Mouse (Mus musculus): Measurements from ENCODE around the gene Zfp184. TPM values are rescaled to one million over a fixed set of nuclear protein-coding genes. Genes with fewer than 3 reads are reported as not detected.

Gene Zfp184
- polyA plus RNA-seq, 1 experiment from 2014 or later, result 16.8 TPM

DNA sequence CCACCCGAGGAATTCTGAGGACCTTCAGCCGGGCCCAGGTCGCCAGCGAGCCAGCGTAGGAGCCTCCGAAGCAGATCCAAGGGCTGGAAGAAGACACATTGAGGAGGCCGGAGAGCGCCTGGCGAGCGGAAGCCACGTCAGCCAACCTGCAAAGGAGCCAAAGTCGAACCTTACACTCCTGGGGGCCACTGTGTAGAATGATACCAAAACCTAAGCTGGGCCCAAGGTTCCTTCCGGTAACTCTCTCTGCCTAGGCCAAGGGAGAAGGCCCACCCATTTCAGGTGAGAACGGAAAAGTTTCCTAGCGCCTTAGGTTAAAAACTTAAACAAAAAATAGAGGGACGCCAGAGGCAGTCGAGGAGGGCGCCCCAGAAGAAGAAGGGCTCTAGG lies 62.2 kb downstream of the Zfp184 start:
- Histone ChIP-seq H3K36me3 (no peaks in the 10 kb centered on the region), H3K27me3 (peaks cover 96% of the 10 kb centered on the region), H3K4me1 (peaks cover 18% of the 10 kb centered on the region), H3K9ac (peak overlapping the region; percentile 55; the same call in 1 of the 2 replicates), H3K4me2 (peak overlapping the region; percentile 95), H3K4me3 (peak overlapping the region; percentile 59), H3K27ac (no peak overlapping the region), H3K9me3 (no peaks in the 10 kb centered on the region)
- WGBS, result 1% methylated on average over 18 of the region's 18 CpGs
- ATAC-seq (ENCODE audit: insufficient number of reproducible peaks, insufficient read depth, low FRiP score, low TSS enrichment, low read depth), result no peak

DNA sequence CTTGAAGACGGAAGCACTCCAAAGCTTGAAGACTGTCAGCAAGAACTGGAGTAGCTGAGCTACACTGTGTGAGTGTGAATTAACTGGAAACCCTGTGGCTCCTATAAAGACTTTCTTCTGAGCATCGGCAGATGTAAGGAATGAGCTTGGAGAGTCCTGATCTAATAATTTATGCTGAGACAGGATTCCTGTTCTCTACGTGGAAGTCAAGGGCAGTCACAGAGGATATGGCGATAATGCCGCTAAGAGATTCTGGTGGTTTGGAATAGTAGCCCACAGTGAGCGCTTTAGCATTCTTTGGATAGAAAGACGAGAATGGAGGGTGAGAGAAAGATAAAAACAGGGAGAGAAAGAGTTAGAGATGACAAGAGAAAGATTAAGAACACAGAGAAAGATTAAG lies 63.0 kb downstream of the Zfp184 start:
- Histone ChIP-seq H3K4me2 (no peak overlapping the region), H3K4me3 (no peak overlapping the region), H3K9me3 (no peaks in the 10 kb centered on the region), H3K36me3 (no peaks in the 10 kb centered on the region), H3K27me3 (peaks cover 96% of the 10 kb centered on the region), H3K9ac (no peak overlapping the region), H3K27ac (no peak overlapping the region), H3K4me1 (peaks cover 18% of the 10 kb centered on the region)
- no peak for ATAC-seq (ENCODE audit: insufficient number of reproducible peaks, insufficient read depth, low FRiP score, low TSS enrichment, low read depth)
- 47% methylated on average over 7 of the region's 7 CpGs for WGBS

DNA sequence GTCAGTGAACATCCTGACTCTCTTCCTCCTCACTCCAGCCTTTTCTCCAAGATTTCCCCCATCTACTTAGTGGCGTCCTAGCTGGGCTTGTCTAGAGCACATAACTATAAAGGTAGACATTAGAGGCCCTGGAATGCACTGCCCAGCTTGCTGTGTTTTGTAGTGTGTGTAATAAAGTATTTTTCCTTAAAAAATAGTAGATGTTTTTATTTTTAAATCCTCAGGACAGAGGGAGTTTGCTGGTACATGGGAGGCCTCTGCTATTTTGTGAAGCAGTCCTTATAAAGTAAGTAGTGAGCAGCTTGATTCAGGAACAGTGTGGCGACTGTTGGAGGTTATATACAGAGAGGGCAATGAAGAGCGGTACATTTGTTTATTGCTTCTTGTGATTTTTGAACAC lies 63.8 kb downstream of the Zfp184 start:
- no peaks in the 10 kb centered on the region for H3K9me3 ChIP-seq
- no peak overlapping the region for H3K27ac ChIP-seq
- H3K4me2 ChIP-seq, result no peak overlapping the region
- no peak overlapping the region for H3K4me3 ChIP-seq
- no peak for ATAC-seq (ENCODE audit: insufficient number of reproducible peaks, insufficient read depth, low FRiP score, low TSS enrichment, low read depth)
- WGBS, result 77% methylated on average over 3 of the region's 3 CpGs
- peaks cover 93% of the 10 kb centered on the region for H3K27me3 ChIP-seq
- peaks cover 18% of the 10 kb centered on the region for H3K4me1 ChIP-seq
- no peak overlapping the region for H3K9ac ChIP-seq
- no peaks in the 10 kb centered on the region for H3K36me3 ChIP-seq

DNA sequence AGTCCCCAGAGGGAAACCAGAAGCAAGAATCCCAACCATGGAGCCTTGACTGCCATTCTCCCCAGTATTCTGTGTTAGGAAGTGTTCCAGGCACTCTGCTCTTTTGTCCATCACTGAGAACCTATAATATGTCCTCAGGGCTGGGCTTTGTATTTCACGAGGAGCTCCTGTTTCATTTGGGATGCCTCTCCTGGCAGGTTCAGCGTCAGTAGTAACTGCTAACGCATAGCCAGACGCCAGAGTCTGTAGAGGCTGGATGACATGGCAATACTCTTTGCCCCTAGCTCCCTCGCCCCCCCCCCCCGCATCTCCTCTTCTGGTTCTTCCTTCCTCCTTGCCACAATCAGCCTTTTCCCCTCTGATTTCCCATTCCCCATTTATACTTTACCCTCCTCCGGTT lies 64.7 kb downstream of the Zfp184 start, which contains the start of gene Prss16:
Gene Prss16 (minus strand): TSS at position 101 of the 400 bp plus-strand sequence.
- Histone ChIP-seq H3K27me3 (peaks cover 93% of the 10 kb centered on the region), H3K4me2 (no peak within 1 kb of the TSS), H3K36me3 (no peaks in the 10 kb centered on the region), H3K9me3 (no peaks in the 10 kb centered on the region), H3K4me3 (no peak within 1 kb of the TSS), H3K9ac (no peak within 1 kb of the TSS), H3K4me1 (peaks cover 22% of the 10 kb centered on the region), H3K27ac (no peak within 1 kb of the TSS)
- WGBS, result 32% methylated on average over 7 of the region's 7 CpGs
- ATAC-seq (ENCODE audit: insufficient number of reproducible peaks, insufficient read depth, low FRiP score, low TSS enrichment, low read depth), result no peak

MicroRNAs within 50 kb of the gene (microRNA counts, 519-probe panel; counts per million panel counts)
- microRNA mmu-miR-1983, result 4,451 counts per million, percentile 91 among the panel's probes with 10 or more counts

Small RNA genes lying within 50 kb of the gene (microRNA-seq; reads per million reads assigned to microRNA genes)
- gene Gm44456 (0.55 reads per million), gene Mir1983 (1,894 reads per million, percentile 81 among the genes with 10 or more reads in this experiment)

Other genes with a start within 250 kb of the Zfp184 start
- gene Olfr1359, start 247.0 kb upstream of the Zfp184 start, polyA plus RNA-seq (2015; fragmentation: Nextera tagmentation; extraction: Ambion mirVana), result not detected in 2 replicates
- 2.1 and 5.2 TPM in 2 replicates for gene Hist1h2bl, start 229.0 kb upstream of the Zfp184 start, polyA plus RNA-seq (2015; fragmentation: Nextera tagmentation; extraction: Ambion mirVana)
- gene Hist1h2ai, start 228.7 kb upstream of the Zfp184 start, polyA plus RNA-seq (2015; fragmentation: Nextera tagmentation; extraction: Ambion mirVana), result 48.1 and 52.2 TPM in 2 replicates
- 10.0 and 21.3 TPM in 2 replicates for gene Hist1h3h, start 227.4 kb upstream of the Zfp184 start, polyA plus RNA-seq (2015; fragmentation: Nextera tagmentation; extraction: Ambion mirVana)
- gene Hist1h2bm, start 223.1 kb upstream of the Zfp184 start, polyA plus RNA-seq (2015; fragmentation: Nextera tagmentation; extraction: Ambion mirVana), result 4.2 and 7.3 TPM in 2 replicates
- gene Hist1h4j, start 210.0 kb upstream of the Zfp184 start, polyA plus RNA-seq (2015; fragmentation: Nextera tagmentation; extraction: Ambion mirVana), result 1.0 and 2.2 TPM in 2 replicates
- gene Hist1h4k, start 194.6 kb upstream of the Zfp184 start, polyA plus RNA-seq (2015; fragmentation: Nextera tagmentation; extraction: Ambion mirVana), result 3.0 and 6.7 TPM in 2 replicates
- gene Hist1h2ak, start 191.3 kb upstream of the Zfp184 start, polyA plus RNA-seq (2015; fragmentation: Nextera tagmentation; extraction: Ambion mirVana), result 33.2 and 47.8 TPM in 2 replicates
- gene Hist1h2bn, start 191.0 kb upstream of the Zfp184 start, polyA plus RNA-seq (2015; fragmentation: Nextera tagmentation; extraction: Ambion mirVana), result 6.2 and 6.6 TPM in 2 replicates
- gene Hist1h1b, start 164.5 kb upstream of the Zfp184 start, polyA plus RNA-seq (2015; fragmentation: Nextera tagmentation; extraction: Ambion mirVana), result 30.2 and 32.9 TPM in 2 replicates
- gene Hist1h3i, start 161.7 kb upstream of the Zfp184 start, polyA plus RNA-seq (2015; fragmentation: Nextera tagmentation; extraction: Ambion mirVana), result 128 and 155 TPM in 2 replicates
- 10.9 and 15.4 TPM in 2 replicates for gene Hist1h2an, start 157.9 kb upstream of the Zfp184 start, polyA plus RNA-seq (2015; fragmentation: Nextera tagmentation; extraction: Ambion mirVana)
- 0.72 and 1.7 TPM in 2 replicates for gene Hist1h2bp, start 157.6 kb upstream of the Zfp184 start, polyA plus RNA-seq (2015; fragmentation: Nextera tagmentation; extraction: Ambion mirVana)
- 21.6 and 33.1 TPM in 2 replicates for gene Hist1h2bq, start 134.9 kb upstream of the Zfp184 start, polyA plus RNA-seq (2015; fragmentation: Nextera tagmentation; extraction: Ambion mirVana)
- not detected in 2 replicates for gene Hist1h2ao, start 134.6 kb upstream of the Zfp184 start, polyA plus RNA-seq (2015; fragmentation: Nextera tagmentation; extraction: Ambion mirVana)
- not detected in 2 replicates for gene Hist1h4m, start 133.3 kb upstream of the Zfp184 start, polyA plus RNA-seq (2015; fragmentation: Nextera tagmentation; extraction: Ambion mirVana)
- gene Hist1h4n, start 112.9 kb upstream of the Zfp184 start, polyA plus RNA-seq (2015; fragmentation: Nextera tagmentation; extraction: Ambion mirVana), result 14.7 and 15.3 TPM in 2 replicates
- 3,982 and 4,261 TPM in 2 replicates for gene Hist1h2ap, start 111.6 kb upstream of the Zfp184 start, polyA plus RNA-seq (2015; fragmentation: Nextera tagmentation; extraction: Ambion mirVana)
- gene Hist1h2br, start 111.4 kb upstream of the Zfp184 start, polyA plus RNA-seq (2015; fragmentation: Nextera tagmentation; extraction: Ambion mirVana), result 23.0 and 34.3 TPM in 2 replicates
- 0.31 TPM in 1 of 2 replicates, not detected in the other for gene Pom121l2, start 36.1 kb downstream of the Zfp184 start, polyA plus RNA-seq (2015; fragmentation: Nextera tagmentation; extraction: Ambion mirVana)
- 0.59 and 1.2 TPM in 2 replicates for gene Prss16, start 64.6 kb downstream of the Zfp184 start, polyA plus RNA-seq (2015; fragmentation: Nextera tagmentation; extraction: Ambion mirVana)
- gene Hist1h2ah, start 90.5 kb downstream of the Zfp184 start, polyA plus RNA-seq (2015; fragmentation: Nextera tagmentation; extraction: Ambion mirVana), result 5.2 and 5.4 TPM in 2 replicates
- gene Hist1h2bk, start 90.8 kb downstream of the Zfp184 start, polyA plus RNA-seq (2015; fragmentation: Nextera tagmentation; extraction: Ambion mirVana), result 9.5 and 15.3 TPM in 2 replicates
- 26.0 and 31.3 TPM in 2 replicates for gene Hist1h4i, start 96.3 kb downstream of the Zfp184 start, polyA plus RNA-seq (2015; fragmentation: Nextera tagmentation; extraction: Ambion mirVana)
- gene Hist1h2ag, start 97.8 kb downstream of the Zfp184 start, polyA plus RNA-seq (2015; fragmentation: Nextera tagmentation; extraction: Ambion mirVana), result 78.1 and 82.3 TPM in 2 replicates
- gene Hist1h2bj, start 98.1 kb downstream of the Zfp184 start, polyA plus RNA-seq (2015; fragmentation: Nextera tagmentation; extraction: Ambion mirVana), result 12.2 and 14.3 TPM in 2 replicates
- gene Vmn1r188, start 139.3 kb downstream of the Zfp184 start, polyA plus RNA-seq (2015; fragmentation: Nextera tagmentation; extraction: Ambion mirVana), result not detected in 2 replicates
- gene Vmn1r189, start 160.7 kb downstream of the Zfp184 start, polyA plus RNA-seq (2015; fragmentation: Nextera tagmentation; extraction: Ambion mirVana), result not detected in 2 replicates
- gene Vmn1r191, start 238.9 kb downstream of the Zfp184 start, polyA plus RNA-seq (2015; fragmentation: Nextera tagmentation; extraction: Ambion mirVana), result not detected in 2 replicates
- gene Vmn1r192, start 246.0 kb downstream of the Zfp184 start, polyA plus RNA-seq (2015; fragmentation: Nextera tagmentation; extraction: Ambion mirVana), result not detected in 2 replicates

Data from embryonic facial prominence, embryonic 13.5 days (tissue).